Mouse (Mus musculus): ENCODE measurements around the gene Csdc2.

Gene Csdc2

GRCm38 (mm10) chr15:81936679-81937078, at the start of gene Csdc2:
TSS of gene Csdc2 (plus strand) at chr15:81936759.
- ChIA-PET CTCF (interaction anchor here (0.6 to 3.3 kb wide), 27 partner anchors 9 to 488 kb away, joined by 3 to 16 read pairs (median 4); partner anchors contain the start of genes Polr3h (in 2 of the 4), Pmm1 (in 1 of the 4), Rangap1 (in 1 of the 4) and Zc3h7b (in 1 of the 4)), POLR2A (interaction anchor here (0.6 to 4.9 kb wide), 47 partner anchors 9 to 1219 kb away, joined by 3 to 41 read pairs (median 4); partner anchors contain the start of genes Polr3h (in 3 of the 4), Pmm1 (in 2 of the 4), Ep300 (in 1 of the 4) and Srebf2 (in 1 of the 4))

GRCm38 (mm10) chr15:81886795-81887550, 49.6 kb upstream of the Csdc2 start:
- POLR2A ChIA-PET, result interaction anchor here (0.6 to 13.6 kb wide), 25 partner anchors 8 to 1609 kb away, joined by 3 to 151 read pairs (median 3); partner anchors contain the start of genes Aco2 (in 3 of the 4), Phf5a (in 3 of the 4), Polr3h (in 1 of the 4) and Rangap1 (in 1 of the 4)

GRCm38 (mm10) chr15:81889175-81889574, 47.4 kb upstream of the Csdc2 start:
- CTCF ChIA-PET, result interaction anchor here in 1 of 4 experiments (1.0 kb wide), 1 partner anchor 15 kb away, joined by 3 read pairs; no protein-coding TSS in a partner anchor

More at GRCm38 (mm10) chr15:81886795-81887550, 49.6 kb upstream of the Csdc2 start:
- CTCF ChIA-PET, result interaction anchor here (0.6 to 2.1 kb wide), 16 partner anchors 17 to 1203 kb away, joined by 3 to 9 read pairs (median 3); no protein-coding TSS in a partner anchor

GRCm38 (mm10) chr15:81891140-81891802, 45.3 kb upstream of the Csdc2 start:
- CTCF ChIA-PET, result interaction anchor here (0.5 to 3.0 kb wide), 10 partner anchors 13 to 1639 kb away, joined by 3 to 11 read pairs (median 4); partner anchors contain the start of gene Csdc2 (in 1 of the 4)
- POLR2A ChIA-PET, result interaction anchor here (0.5 to 13.6 kb wide), 66 partner anchors 8 to 873 kb away, joined by 3 to 151 read pairs (median 4); partner anchors contain the start of genes Aco2 (in 3 of the 4), Phf5a (in 3 of the 4), Ep300 (in 2 of the 4) and Pmm1 (in 2 of the 4)

More at GRCm38 (mm10) chr15:81889175-81889574, 47.4 kb upstream of the Csdc2 start:
- POLR2A ChIA-PET, result interaction anchor here in 3 of 4 experiments (1.0 to 13.6 kb wide), 6 partner anchors 10 to 78 kb away, joined by 3 to 151 read pairs (median 4); partner anchors contain the start of genes Aco2 (in 2 of the 3), Phf5a (in 2 of the 3) and Tob2 (in 1 of the 3)

GRCm38 (mm10) chr15:81891822-81892580, 44.6 kb upstream of the Csdc2 start:
- POLR2A ChIA-PET, result interaction anchor here (0.6 to 13.6 kb wide), 69 partner anchors 8 to 1634 kb away, joined by 3 to 151 read pairs (median 4); partner anchors contain the start of genes Aco2 (in 3 of the 4), Phf5a (in 3 of the 4), Ep300 (in 2 of the 4) and Pmm1 (in 2 of the 4)
- CTCF ChIA-PET, result interaction anchor here (0.5 to 3.0 kb wide), 11 partner anchors 12 to 328 kb away, joined by 3 to 11 read pairs (median 4); partner anchors contain the start of gene Csdc2 (in 1 of the 4)

- ChIA-PET POLR2A (interaction anchor here in 3 of 4 experiments (0.6 to 13.6 kb wide), 19 partner anchors 9 to 443 kb away, joined by 3 to 151 read pairs (median 3); partner anchors contain the start of genes Aco2 (in 2 of the 3), Phf5a (in 2 of the 3), Polr3h (in 2 of the 3) and Tob2 (in 1 of the 3)), CTCF (interaction anchor here in 3 of 4 experiments (0.7 to 2.3 kb wide), 6 partner anchors 9 to 195 kb away, joined by 3 to 10 read pairs (median 6); no protein-coding TSS in a partner anchor)
These were observed 42.6 kb upstream of the Csdc2 start for GRCm38 (mm10) chr15:81894002-81894401.

- ChIA-PET CTCF (interaction anchor here in 2 of 4 experiments (1.2 to 1.3 kb wide), 2 partner anchors 8 to 9 kb away, joined by 4 to 8 read pairs; no protein-coding TSS in a partner anchor), POLR2A (interaction anchor here in 2 of 4 experiments (1.0 to 13.6 kb wide), 5 partner anchors 6 to 40 kb away, joined by 3 to 151 read pairs (median 6); partner anchors contain the start of genes Aco2 (in 1 of the 2), Csdc2 (in 1 of the 2) and Phf5a (in 1 of the 2))
These were observed 40.2 kb upstream of the Csdc2 start for GRCm38 (mm10) chr15:81896407-81896806.

- ChIA-PET POLR2A (interaction anchor here in 3 of 4 experiments (0.6 to 13.6 kb wide), 8 partner anchors 14 to 313 kb away, joined by 3 to 151 read pairs (median 4); partner anchors contain the start of genes Aco2 (in 1 of the 3), Csdc2 (in 1 of the 3), Ep300 (in 1 of the 3) and Phf5a (in 1 of the 3)), CTCF (interaction anchor here in 1 of 4 experiments (0.6 to 1.7 kb wide), 4 partner anchors 11 to 128 kb away, joined by 3 to 4 read pairs (median 4); no protein-coding TSS in a partner anchor)
These were observed 38.8 kb upstream of the Csdc2 start for GRCm38 (mm10) chr15:81897607-81898285.

- ChIA-PET POLR2A (interaction anchor here in 2 of 4 experiments (0.6 to 13.6 kb wide), 8 partner anchors 13 to 67 kb away, joined by 3 to 151 read pairs (median 4); partner anchors contain the start of genes Aco2 (in 1 of the 2) and Phf5a (in 1 of the 2)), CTCF (interaction anchor here in 1 of 4 experiments (1.7 kb wide), 1 partner anchor 14 kb away, joined by 4 read pairs; no protein-coding TSS in a partner anchor)
These were observed 37.8 kb upstream of the Csdc2 start for GRCm38 (mm10) chr15:81898751-81899150.

- ChIA-PET CTCF (interaction anchor here (0.5 to 4.3 kb wide), 88 partner anchors 8 to 771 kb away, joined by 3 to 53 read pairs (median 4); partner anchors contain the start of genes Polr3h (in 4 of the 4), Aco2 (in 1 of the 4), Csdc2 (in 1 of the 4) and Phf5a (in 1 of the 4)), POLR2A (interaction anchor here (0.5 to 7.4 kb wide), 39 partner anchors 11 to 1640 kb away, joined by 3 to 89 read pairs (median 4); partner anchors contain the start of genes Aco2 (in 2 of the 4), Phf5a (in 2 of the 4), Polr3h (in 2 of the 4) and Tob2 (in 1 of the 4))
These were observed 31.6 kb upstream of the Csdc2 start for GRCm38 (mm10) chr15:81904939-81905338.

- POLR2A ChIA-PET, result interaction anchor here in 1 of 4 experiments (1.0 kb wide), 1 partner anchor 77 kb away, joined by 5 read pairs; no protein-coding TSS in a partner anchor
- CTCF ChIA-PET, result interaction anchor here in 1 of 4 experiments (0.9 kb wide), 1 partner anchor 10 kb away, joined by 4 read pairs; no protein-coding TSS in a partner anchor
These were observed 28.6 kb upstream of the Csdc2 start for GRCm38 (mm10) chr15:81907953-81908352.

GRCm38 (mm10) chr15:81908767-81909166, 27.8 kb upstream of the Csdc2 start:
- ChIA-PET CTCF (interaction anchor here (0.6 to 1.1 kb wide), 11 partner anchors 10 to 150 kb away, joined by 3 to 5 read pairs (median 4); no protein-coding TSS in a partner anchor), POLR2A (interaction anchor here in 3 of 4 experiments (0.6 to 5.5 kb wide), 6 partner anchors 9 to 106 kb away, joined by 3 to 36 read pairs (median 3); partner anchors contain the start of gene Polr3h (in 2 of the 3))

- CTCF ChIA-PET, result interaction anchor here (0.6 to 4.2 kb wide), 14 partner anchors 13 to 454 kb away, joined by 3 to 22 read pairs (median 4); partner anchors contain the start of gene Polr3h (in 1 of the 4)
- POLR2A ChIA-PET, result interaction anchor here (0.5 to 5.5 kb wide), 29 partner anchors 9 to 446 kb away, joined by 3 to 36 read pairs (median 4); partner anchors contain the start of genes Aco2 (in 2 of the 4), Phf5a (in 2 of the 4), Polr3h (in 2 of the 4) and Ep300 (in 1 of the 4)
These were observed 24.1 kb upstream of the Csdc2 start for GRCm38 (mm10) chr15:81912498-81912897.

GRCm38 (mm10) chr15:81914668-81915067, 21.9 kb upstream of the Csdc2 start:
- CTCF ChIA-PET, result interaction anchor here in 2 of 4 experiments (0.6 to 2.8 kb wide), 4 partner anchors 10 to 145 kb away, joined by 3 to 13 read pairs (median 6); no protein-coding TSS in a partner anchor

More at GRCm38 (mm10) chr15:81914668-81915067, 21.9 kb upstream of the Csdc2 start:
- POLR2A ChIA-PET, result interaction anchor here in 3 of 4 experiments (0.5 to 4.1 kb wide), 10 partner anchors 10 to 330 kb away, joined by 3 to 26 read pairs (median 4); partner anchors contain the start of genes Polr3h (in 2 of the 3) and Ep300 (in 1 of the 3)

Data from embryonic stem cell, embryonic (primary cell).